Comparison of ENCODE assay signal across 9 mouse cellular contexts in the genomic region with DNA sequence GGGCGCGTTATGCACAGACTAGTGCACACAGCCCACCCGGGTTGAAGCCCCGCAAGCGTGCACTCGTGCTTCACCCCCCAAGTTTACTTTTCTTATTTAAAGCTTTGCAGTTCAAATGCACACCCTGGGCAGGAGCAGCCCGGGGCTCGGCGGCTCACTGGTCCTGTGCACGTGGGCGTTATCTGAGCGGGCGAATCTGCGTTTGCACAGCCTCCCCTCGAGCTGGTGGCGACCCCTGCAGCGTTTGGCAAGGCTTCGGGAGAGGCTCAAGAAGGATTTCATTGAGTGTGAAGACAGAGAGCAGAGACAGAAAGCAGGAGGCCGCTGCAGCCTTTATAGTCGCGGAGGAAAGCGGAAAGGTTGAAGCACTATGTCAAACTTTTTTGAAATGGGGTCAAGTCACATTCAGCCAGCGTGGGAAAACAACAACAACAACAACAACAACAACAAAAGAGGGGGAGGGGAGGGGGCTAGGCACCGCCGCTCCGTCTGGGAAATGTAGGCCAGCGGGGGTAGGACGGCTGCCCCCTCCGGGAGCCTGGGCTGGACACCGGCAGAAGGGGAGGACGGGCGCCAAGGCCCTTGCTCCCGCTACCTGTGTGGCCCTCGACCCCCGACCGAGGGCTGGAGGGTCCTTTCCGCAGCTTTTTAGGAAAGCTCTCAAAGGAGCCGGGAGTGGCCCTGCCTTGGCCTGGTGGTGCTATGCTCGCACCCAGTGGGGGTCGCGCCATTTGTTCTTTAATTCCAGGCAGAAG.
A peak's percentile ranks its signal among the peaks of the same experiment; 100 is the strongest.
DNase-seq lines count a peak whose midpoint lies in the region; ATAC-seq and TF ChIP-seq lines count a peak whose summit lies in the region.
"Had no signal": no experiment of that assay in that cellular context is flagged by ENCODE, and none has a peak within 500 bp of the region (broad histone marks: within the 10 kb centered on the region; RNA-seq: fewer than 3 reads in every experiment).

No protein-coding gene starts in this region.

- no peaks in the 10 kb centered on the region for H3K36me3 ChIP-seq in forebrain, embryonic 16.5 days (ENCODE audit: control insufficient read depth, insufficient read depth)

- no peak overlapping the region for H3K27ac ChIP-seq in forebrain, embryonic 16.5 days (ENCODE audit: low read length)

- H3K9me3 ChIP-seq in forebrain, embryonic 16.5 days (ENCODE audit: control insufficient read depth, low read length), result no peaks in the 10 kb centered on the region

- H3K4me2 ChIP-seq in forebrain, embryonic 16.5 days (ENCODE audit: low read length), result peak overlapping the region; percentile 40

- peak overlapping the region; percentile 3 for H3K4me3 ChIP-seq in forebrain, embryonic 16.5 days (replicated peaks; ENCODE audit: low read length)
- H3K4me3 ChIP-seq: erythroblast, embryonic 14.5 days had no signal

- peaks cover 27% of the 10 kb centered on the region for H3K4me1 ChIP-seq in forebrain, embryonic 16.5 days (replicated peaks; ENCODE audit: control insufficient read depth, insufficient read depth, low read length)

- TF ChIP-seq CTCF in brain, embryonic 14.5 days (IDR thresholded peaks at IDR 0.05; ENCODE audit: borderline replicate concordance, extremely low read depth, insufficient read depth, insufficient read length), result no peak

- TF ChIP-seq POLR2A in brain, embryonic 14.5 days (IDR thresholded peaks at IDR 0.05; ENCODE audit: borderline replicate concordance, extremely low read depth, insufficient read depth, insufficient read length, poor library complexity, severe bottlenecking), result no peak

- H3K9ac ChIP-seq in forebrain, embryonic 16.5 days (replicated peaks; ENCODE audit: low read depth, low read length), result no peak overlapping the region

- ATAC-seq in forebrain, embryonic 16.5 days, result no peak

- peaks cover 36% of the 10 kb centered on the region for H3K27me3 ChIP-seq in forebrain, embryonic 16.5 days (replicated peaks; ENCODE audit: control insufficient read depth, insufficient read depth, low read length)

- under 1% methylated on average over 41 of the region's 41 CpGs for WGBS in forebrain, embryonic 16.5 days

- peak; percentile 9 for DNase-seq in cerebellum, adult 11 months
- no peak for DNase-seq in cerebellum, adult 9-11 months
- peak; percentile 25 for DNase-seq in brain, embryonic 14.5 days (ENCODE audit: low read depth)
- peak; percentile 9 to 11 for DNase-seq in kidney, adult 8-10 months
- peak; percentile 9 to 23 for DNase-seq in lung, postnatal 4 days
- no peak for DNase-seq in right cerebral cortex, adult 18-20 months
- DNase-seq in urinary bladder, postnatal 4 days (ENCODE audit: low spot score in 2 of 2), result no peak

Comparison
In these comparisons a context has a peak if more than half of its experiments do, and no peak if none do; other contexts are left out.
1. DNase-seq: peak in cerebellum, adult 11 months (single experiment), brain, embryonic 14.5 days (single experiment), kidney, adult 8-10 months (2 of 2) and lung, postnatal 4 days (2 of 2); none in cerebellum, adult 9-11 months (single experiment), right cerebral cortex, adult 18-20 months (single experiment) and urinary bladder, postnatal 4 days (0 of 2).